ENCODE assay signal across 8 mouse cellular contexts in the genomic region with DNA sequence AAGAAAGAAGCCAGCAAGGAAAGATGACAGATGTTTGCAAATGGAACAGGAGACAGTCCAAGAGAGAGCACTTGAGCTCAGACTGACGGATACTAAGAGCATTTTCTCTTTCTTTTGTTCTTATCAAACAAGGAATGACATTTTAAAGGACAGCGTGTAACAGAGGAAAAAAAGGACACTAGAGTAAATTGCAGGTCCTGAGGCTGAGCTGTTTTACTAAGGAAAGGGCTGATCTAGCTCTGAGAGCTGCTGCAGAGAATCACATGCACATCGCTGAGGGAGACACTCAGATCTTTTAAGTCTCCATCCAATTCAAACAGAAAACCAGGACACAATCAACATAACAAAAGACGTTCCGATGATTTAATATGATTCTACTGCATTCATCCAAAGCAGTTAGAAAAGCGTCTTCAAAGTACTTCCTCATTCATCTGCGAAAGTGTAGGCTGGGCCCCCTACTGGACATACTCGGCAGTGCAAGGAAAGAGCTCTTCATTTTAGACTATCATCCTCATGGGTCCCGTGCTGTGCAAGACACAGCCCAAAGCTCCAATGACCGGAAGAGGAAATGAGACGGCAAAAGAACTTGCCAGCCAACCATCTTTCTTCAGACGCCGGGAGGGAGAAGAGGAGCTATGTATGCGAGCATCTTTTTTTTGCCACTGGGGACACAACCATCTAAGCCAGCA.
DNase-seq lines count a peak whose midpoint lies in the region; ATAC-seq and TF ChIP-seq lines count a peak whose summit lies in the region.

No protein-coding gene starts in this region.

- no peaks in the 10 kb centered on the region for H3K36me3 ChIP-seq in thymus, adult 2 months (ENCODE audit: control insufficient read depth, insufficient read depth, low read length)
- no peaks in the 10 kb centered on the region for H3K36me3 ChIP-seq in limb, embryonic 11.5 days (ENCODE audit: control insufficient read depth, insufficient read depth, low read length)
- H3K36me3 ChIP-seq in midbrain, postnatal 0 days (ENCODE audit: insufficient read depth, low read length) = no peaks in the 10 kb centered on the region

- ATAC-seq in limb, embryonic 11.5 days (ENCODE audit: insufficient number of reproducible peaks, low FRiP score, low TSS enrichment, low read depth) = 0 out of 2 replicates have a peak, but pooled peaks have one; percentile 44
- peak; percentile 77 for ATAC-seq in midbrain, postnatal 0 days (ENCODE audit: low FRiP score)

- no peaks in the 10 kb centered on the region for H3K9me3 ChIP-seq in limb, embryonic 11.5 days (ENCODE audit: control insufficient read depth, low read length)
- no peaks in the 10 kb centered on the region for H3K9me3 ChIP-seq in midbrain, postnatal 0 days (ENCODE audit: low read length)

- peak; percentile 6 for DNase-seq in thymus, postnatal 14 days
- no peak for DNase-seq in thymus, adult 2 months
- peak; percentile 80 for DNase-seq in embryo, embryonic 10 days (ENCODE audit: low spot score)
- DNase-seq in heart, adult 18-20 months = peak; percentile 37 to 75
- peak; percentile 48 for DNase-seq in kidney, adult 9 months
- peak; percentile 81 for DNase-seq in limb, embryonic 11.5 days (ENCODE audit: low spot score)
- DNase-seq in midbrain, postnatal 0 days (ENCODE audit: low spot score) = peak; percentile 83
- DNase-seq in testis, postnatal 10 days (ENCODE audit: low spot score) = peak; percentile 87

- no peak overlapping the region for H3K27ac ChIP-seq in thymus, adult 2 months (ENCODE audit: control insufficient read depth, insufficient read depth, low read length)
- no peak overlapping the region for H3K27ac ChIP-seq in limb, embryonic 11.5 days (replicated peaks; ENCODE audit: low read depth, low read length)
- no peak overlapping the region for H3K27ac ChIP-seq in midbrain, postnatal 0 days (ENCODE audit: low read depth, low read length)

- WGBS in thymus, adult 2 months = 24% methylated on average over 14 of the region's 14 CpGs
- WGBS in limb, embryonic 11.5 days = 41% methylated on average over 14 of the region's 14 CpGs
- 23% methylated on average over 14 of the region's 14 CpGs for WGBS in midbrain, postnatal 0 days

- no peak for TF ChIP-seq CTCF in thymus, adult 2 months (IDR thresholded peaks at IDR 0.05; ENCODE audit: borderline replicate concordance, control insufficient read depth, extremely low read depth, insufficient read depth, low read length, poor library complexity)
- TF ChIP-seq CTCF in midbrain, postnatal 0 days (IDR thresholded peaks at IDR 0.05) = peak; percentile 90

- TF ChIP-seq POLR2A in thymus, adult 2 months (IDR thresholded peaks at IDR 0.05; ENCODE audit: control insufficient read depth, extremely low read depth, insufficient read depth, low read length, poor library complexity) = no peak

- no peaks in the 10 kb centered on the region for H3K27me3 ChIP-seq in thymus, adult 2 months (ENCODE audit: control insufficient read depth, insufficient read depth, low read length)
- H3K27me3 ChIP-seq in limb, embryonic 11.5 days (ENCODE audit: control insufficient read depth, insufficient read depth, low read length) = no peaks in the 10 kb centered on the region
- H3K27me3 ChIP-seq in midbrain, postnatal 0 days (ENCODE audit: insufficient read depth, low read length) = no peaks in the 10 kb centered on the region

- H3K4me1 ChIP-seq in thymus, adult 2 months (replicated peaks; ENCODE audit: control insufficient read depth, insufficient read depth, low read length) = no peaks in the 10 kb centered on the region
- no peaks in the 10 kb centered on the region for H3K4me1 ChIP-seq in limb, embryonic 11.5 days (ENCODE audit: control insufficient read depth, insufficient read depth, low read length)
- H3K4me1 ChIP-seq in midbrain, postnatal 0 days (ENCODE audit: insufficient read depth, low read length) = no peaks in the 10 kb centered on the region

- no peak overlapping the region for H3K4me3 ChIP-seq in thymus, adult 2 months (ENCODE audit: control insufficient read depth, insufficient read depth, low read length)
- H3K4me3 ChIP-seq in limb, embryonic 11.5 days (ENCODE audit: low read depth, low read length) = no peak overlapping the region
- no peak overlapping the region for H3K4me3 ChIP-seq in midbrain, postnatal 0 days (ENCODE audit: low read depth, low read length)

- H3K9ac ChIP-seq in limb, embryonic 11.5 days (ENCODE audit: low read length) = no peak overlapping the region
- no peak overlapping the region for H3K9ac ChIP-seq in midbrain, postnatal 0 days (replicated peaks; ENCODE audit: low read length, poor library complexity, severe bottlenecking)

- no peak overlapping the region for H3K4me2 ChIP-seq in limb, embryonic 11.5 days (ENCODE audit: low read depth, severe bottlenecking)
- peak overlapping the region; percentile 18 for H3K4me2 ChIP-seq in midbrain, postnatal 0 days (ENCODE audit: low read depth, low read length, poor library complexity, severe bottlenecking)
